Mouse (Mus musculus) layer of hippocampus, adult 9-10 months (tissue): ENCODE data around the gene Slc35b3.
A peak's percentile ranks its signal among the peaks of the same experiment; 100 is the strongest.

Experiments
- DNase-seq: peaks from one replicate; pipeline ENCODE4 v3.0.0; 2022; ENCODE audit warnings: low spot score

The Slc35b3 gene

GRCm38 (mm10) chr13:38960063-38961050 lies at the start of gene Slc35b3:
Gene Slc35b3 (minus strand): TSS chr13:38960875.
- DNase-seq: peak; percentile 32

GRCm38 (mm10) chr13:39010280-39010679 lies 49.6 kb upstream of the Slc35b3 start:
- no peak for DNase-seq

- no peak for DNase-seq
These were observed 42.6 kb upstream of the Slc35b3 start for GRCm38 (mm10) chr13:39003101-39003762.

GRCm38 (mm10) chr13:39002424-39002823 lies 41.7 kb upstream of the Slc35b3 start:
- DNase-seq: no peak

GRCm38 (mm10) chr13:39001434-39001833 lies 40.8 kb upstream of the Slc35b3 start:
- no peak for DNase-seq

- DNase-seq: no peak
These were observed 38.3 kb upstream of the Slc35b3 start for GRCm38 (mm10) chr13:38998958-38999357.

- peak; percentile 31 for DNase-seq
These were observed 31.9 kb upstream of the Slc35b3 start for GRCm38 (mm10) chr13:38992529-38992928.

- DNase-seq: no peak
These were observed 23.1 kb upstream of the Slc35b3 start for GRCm38 (mm10) chr13:38983751-38984150.

GRCm38 (mm10) chr13:38980900-38981299 lies 20.2 kb upstream of the Slc35b3 start:
- no peak for DNase-seq

- DNase-seq: no peak
These were observed 16.3 kb upstream of the Slc35b3 start for GRCm38 (mm10) chr13:38976978-38977377.

- DNase-seq: no peak
These were observed 15.2 kb upstream of the Slc35b3 start for GRCm38 (mm10) chr13:38975853-38976252.

- no peak for DNase-seq
These were observed 11.9 kb upstream of the Slc35b3 start for GRCm38 (mm10) chr13:38972602-38973001.

GRCm38 (mm10) chr13:38971047-38971446 lies 10.4 kb upstream of the Slc35b3 start:
- DNase-seq: no peak

- DNase-seq: no peak
These were observed 6.8 kb upstream of the Slc35b3 start for GRCm38 (mm10) chr13:38967518-38967917.

- no peak for DNase-seq
These were observed 6.3 kb upstream of the Slc35b3 start for GRCm38 (mm10) chr13:38966922-38967448.

- DNase-seq: no peak
These were observed 2.1 kb upstream of the Slc35b3 start for GRCm38 (mm10) chr13:38962771-38963170.

- no peak for DNase-seq
These were observed 2.6 kb downstream of the Slc35b3 start for GRCm38 (mm10) chr13:38958037-38958436.

GRCm38 (mm10) chr13:38946296-38947012 lies 14.2 kb downstream of the Slc35b3 start:
- no peak for DNase-seq

- no peak for DNase-seq
These were observed 14.9 kb downstream of the Slc35b3 start for GRCm38 (mm10) chr13:38945767-38946166.

GRCm38 (mm10) chr13:38944951-38945350 lies 15.7 kb downstream of the Slc35b3 start:
- DNase-seq: no peak

GRCm38 (mm10) chr13:38941786-38942185 lies 18.9 kb downstream of the Slc35b3 start:
- no peak for DNase-seq

GRCm38 (mm10) chr13:38941280-38941679 lies 19.4 kb downstream of the Slc35b3 start:
- DNase-seq: no peak
